Mouse (Mus musculus) CH12.LX (cell line): Measurements from ENCODE around the gene Pkn2. TPM values are rescaled to one million over a fixed set of nuclear protein-coding genes. Genes with fewer than 3 reads are reported as not detected.

Source experiments
- DNase-seq: peaks from one replicate; pipeline ENCODE4 v3.0.0-alpha.2; 2013; ENCODE audit errors: extremely low read depth
- H3K27ac ChIP-seq: 2 replicates; pipeline ENCODE4 v1.5.1; 2012; ENCODE audit warnings: low read depth, mild to moderate bottlenecking, control low read depth, moderate library complexity; ENCODE audit not compliant: insufficient read depth
- H3K27me3 ChIP-seq: replicated peaks from 2 replicates; pipeline ENCODE3; 2012; ENCODE audit warnings: inconsistent platforms
- H3K36me3 ChIP-seq, 2 experiments: replicated peaks in 1 of 2; 2 replicates each; pipeline versions ENCODE3 to v1.6.1; 2012; ENCODE audit warnings: inconsistent platforms in 1 of 2, low read length in 1 of 2, mild to moderate bottlenecking in 1 of 2, mixed read lengths in 1 of 2, moderate library complexity in 1 of 2; ENCODE audit not compliant: control insufficient read depth in 1 of 2, insufficient read depth in 1 of 2
- H3K4me1 ChIP-seq, 2 experiments: 2 replicates each; pipeline ENCODE4 v1.6.1; 2012; ENCODE audit warnings: inconsistent platforms in 1 of 2, moderate library complexity in 1 of 2; ENCODE audit not compliant: insufficient read depth in 2 of 2, control insufficient read depth in 1 of 2
- H3K4me2 ChIP-seq: 2 replicates; pipeline ENCODE4 v1.6.1; 2012; ENCODE audit warnings: low read depth, mild to moderate bottlenecking, control low read depth; ENCODE audit not compliant: poor library complexity, insufficient read depth, severe bottlenecking
- H3K4me3 ChIP-seq, 3 experiments: fragments of 150-350 bp in 1 of 3; sonication (generic) in 1 of 3; replicated peaks in 1 of 3; 2 replicates each; pipeline versions ENCODE3 to v1.5.1; 2011 to 2012; ENCODE audit warnings: low read depth in 2 of 3, low read length in 2 of 3, mild to moderate bottlenecking in 2 of 3, moderate library complexity in 2 of 3, control low read depth in 1 of 3, improper control_type of control experiment in 1 of 3, inconsistent platforms in 1 of 3, mixed read lengths in 1 of 3; ENCODE audit not compliant: poor library complexity in 1 of 3
- H3K79me2 ChIP-seq: replicated peaks from 2 replicates; pipeline ENCODE4 v1.6.1; 2012; ENCODE audit warnings: mild to moderate bottlenecking, moderate library complexity; ENCODE audit not compliant: control insufficient read depth, poor library complexity, insufficient read depth, severe bottlenecking; ENCODE audit errors: extremely low read depth
- H3K9ac ChIP-seq: 2 replicates; pipeline ENCODE4 v1.6.1; 2012; ENCODE audit warnings: low read depth, mild to moderate bottlenecking, control low read depth, moderate library complexity; ENCODE audit not compliant: insufficient read depth
- H3K9me3 ChIP-seq: replicated peaks from 2 replicates; pipeline ENCODE3; 2012; ENCODE audit warnings: low read length, inconsistent platforms, mixed read lengths
- BHLHE40 ChIP-seq: IDR thresholded peaks from 2 replicates; pipeline ENCODE4 v1.6.1; 2011; ENCODE audit warnings: mild to moderate bottlenecking, low read depth, low read length, improper control_type of control experiment
- CHD1 ChIP-seq: IDR thresholded peaks from 2 replicates; pipeline ENCODE4 v1.6.1; 2012; ENCODE audit warnings: low read depth, low read length, improper control_type of control experiment, inconsistent platforms
- CHD2 ChIP-seq: IDR thresholded peaks from 2 replicates; pipeline ENCODE4 v1.6.1; 2011; ENCODE audit warnings: low read length, improper control_type of control experiment
- CTCF ChIP-seq, 2 experiments: IDR thresholded peaks in 1 of 2; conservative IDR thresholded peaks in 1 of 2; 2 replicates each; pipeline ENCODE4 v1.5.1; 2011 to 2012; ENCODE audit warnings: low read depth in 2 of 2, low read length in 2 of 2, improper control_type of control experiment in 1 of 2, inconsistent platforms in 1 of 2, mild to moderate bottlenecking in 1 of 2, moderate library complexity in 1 of 2
- ETS1 ChIP-seq: conservative IDR thresholded peaks from 2 replicates; pipeline ENCODE4 v1.6.1; 2012; ENCODE audit warnings: low read depth, mild to moderate bottlenecking, inconsistent platforms, low read length, improper control_type of control experiment, moderate library complexity
- GABPA ChIP-seq: IDR thresholded peaks from 2 replicates; pipeline ENCODE4 v1.6.1; 2012; ENCODE audit warnings: low read depth, low read length, improper control_type of control experiment, inconsistent platforms; ENCODE audit not compliant: insufficient replicate concordance
- HCFC1 ChIP-seq: IDR thresholded peaks from 2 replicates; pipeline ENCODE4 v1.6.1; 2012; ENCODE audit warnings: low read depth, mild to moderate bottlenecking, inconsistent platforms, low read length, improper control_type of control experiment
- IRF4 ChIP-seq: IDR thresholded peaks from 2 replicates; pipeline ENCODE4 v1.6.1; 2014; ENCODE audit warnings: low read depth, mild to moderate bottlenecking, inconsistent platforms, low read length, improper control_type of control experiment
- JUN ChIP-seq: IDR thresholded peaks from 2 replicates; pipeline ENCODE4 v1.6.1; 2011; ENCODE audit warnings: low read depth, mild to moderate bottlenecking, low read length, improper control_type of control experiment, moderate library complexity; ENCODE audit not compliant: insufficient read depth
- JUND ChIP-seq: conservative IDR thresholded peaks from 2 replicates; pipeline ENCODE4 v1.6.1; 2011; ENCODE audit warnings: low read depth, low read length, improper control_type of control experiment
- MEF2A ChIP-seq: IDR thresholded peaks from 2 replicates; pipeline ENCODE4 v1.6.1; 2014; ENCODE audit warnings: low read depth, mild to moderate bottlenecking, inconsistent platforms, low read length, improper control_type of control experiment, borderline replicate concordance
- MXI1 ChIP-seq: IDR thresholded peaks from 2 replicates; pipeline ENCODE4 v1.6.1; 2011; ENCODE audit warnings: mild to moderate bottlenecking, low read depth, low read length, improper control_type of control experiment
- NELFE ChIP-seq: IDR thresholded peaks from 2 replicates; pipeline ENCODE4 v1.6.1; 2011; ENCODE audit warnings: low read depth, low read length, improper control_type of control experiment
- PAX5 ChIP-seq: IDR thresholded peaks from 2 replicates; pipeline ENCODE4 v1.6.1; 2012; ENCODE audit warnings: low read length, inconsistent platforms, mixed read lengths
- RAD21 ChIP-seq: IDR thresholded peaks from 2 replicates; pipeline ENCODE4 v1.6.1; 2011; ENCODE audit warnings: low read depth, mild to moderate bottlenecking, low read length, improper control_type of control experiment, moderate library complexity
- SMC3 ChIP-seq: IDR thresholded peaks from 2 replicates; pipeline ENCODE4 v1.6.1; 2011; ENCODE audit warnings: low read depth, low read length, improper control_type of control experiment
- TBP ChIP-seq: conservative IDR thresholded peaks from 2 replicates; pipeline ENCODE4 v1.6.1; 2011; ENCODE audit warnings: low read depth, low read length, improper control_type of control experiment
- TCF12 ChIP-seq: IDR thresholded peaks from 2 replicates; pipeline ENCODE4 v1.6.1; 2014; ENCODE audit warnings: low read depth, mild to moderate bottlenecking, inconsistent platforms, low read length, improper control_type of control experiment
- UBTF ChIP-seq: IDR thresholded peaks from 2 replicates; pipeline ENCODE4 v1.6.1; 2012; ENCODE audit warnings: low read depth, mild to moderate bottlenecking, inconsistent platforms, low read length, improper control_type of control experiment, moderate library complexity
- ZNF384 ChIP-seq: IDR thresholded peaks from 2 replicates; pipeline ENCODE4 v1.6.1; 2012; ENCODE audit warnings: low read depth, low read length, improper control_type of control experiment, inconsistent platforms
- dilution Hi-C: fragments of 300-500 bp; cut with MboI; formaldehyde crosslinking; loops from 2 replicates; pipeline ENCODE4 v1.14.3; 2020; ENCODE audit warnings: low sequenced_read_pairs; ENCODE audit not compliant: extremely low pct_unique_long_range_greater_than_20kb, extremely low pct_ligation_motif_present
- in situ Hi-C: fragments of 300-500 bp; cut with MboI; formaldehyde crosslinking; loops from 3 replicates; pipeline ENCODE4 v1.14.3; 2019; ENCODE audit warnings: low sequenced_read_pairs, low pct_ligation_motif_present, low pct_unique_long_range_greater_than_20kb, mixed read lengths
- polyA plus RNA-seq: library from polyadenylated mRNA; unstranded; fragments of >175 nt; gene quantifications from 2 replicates; pipeline ENCODE4 v1.2.1, GENCODE M21; 2012; ENCODE audit warnings: low read depth; ENCODE audit not compliant: insufficient read length
- total RNA-seq, 2 experiments: library from RNA; depleted of rRNA; stranded (reverse); fragments of 300-350 nt in 1 of 2; fragments of >200 nt in 1 of 2; gene quantifications; 2 replicates each; pipeline ENCODE4 v1.2.3; 2012 to 2014

The Pkn2 gene
- total and polyA plus RNA-seq, 3 experiments, result 39.5 to 54.3 (median 49.2) TPM

DNA sequence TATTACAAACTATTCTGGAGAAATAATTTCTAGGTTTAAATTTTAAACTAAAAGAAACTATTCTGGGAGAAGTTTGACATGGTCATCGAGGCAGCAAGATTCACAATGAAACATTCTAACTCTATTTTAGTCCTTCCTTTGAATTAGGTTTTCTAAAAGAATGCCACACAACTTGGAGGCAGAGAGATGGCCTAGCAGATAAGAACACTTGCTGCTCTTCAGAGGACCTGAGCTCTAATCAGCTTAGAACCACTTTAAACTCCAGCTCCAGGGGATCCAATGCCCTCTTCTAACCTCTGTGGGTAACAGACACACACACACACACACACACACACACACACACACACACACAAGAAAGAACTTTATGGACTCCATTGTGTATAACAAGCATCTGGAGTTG is 31.5 kb upstream of the Pkn2 start:
- no peak overlapping the region for H3K4me2 ChIP-seq
- no peak overlapping the region for H3K4me3 ChIP-seq
- H3K4me1 ChIP-seq, result 0 out of 4 replicates have a peak, but pooled peaks cover 0 to 2% of the 10 kb centered on the region in 2 experiments
- no peak for TF ChIP-seq PAX5
- TF ChIP-seq RAD21, result no peak
- TF ChIP-seq BHLHE40, result no peak
- no peak for TF ChIP-seq ETS1
- TF ChIP-seq MEF2A, result no peak
- TF ChIP-seq JUND, result no peak
- TF ChIP-seq CTCF (conservative IDR thresholded peaks at IDR 0.05 in 1 of 2, IDR thresholded peaks at IDR 0.05 in 1 of 2; ENCODE audit: low read depth in 2 of 2, low read length in 2 of 2), result no peak
- no peak for TF ChIP-seq MXI1
- no peak for TF ChIP-seq GABPA
- TF ChIP-seq CHD1, result no peak
- TF ChIP-seq HCFC1, result no peak
- no peak for TF ChIP-seq CHD2
- H3K9me3 ChIP-seq, result no peaks in the 10 kb centered on the region
- H3K27me3 ChIP-seq, result no peaks in the 10 kb centered on the region
- no peak overlapping the region for H3K9ac ChIP-seq
- no peaks in the 10 kb centered on the region for H3K36me3 ChIP-seq
- no peaks in the 10 kb centered on the region for H3K79me2 ChIP-seq
- in situ Hi-C loops (no loop called here), dilution Hi-C loops (no loop called here)
- H3K27ac ChIP-seq, result no peak overlapping the region
- DNase-seq, result no peak

DNA sequence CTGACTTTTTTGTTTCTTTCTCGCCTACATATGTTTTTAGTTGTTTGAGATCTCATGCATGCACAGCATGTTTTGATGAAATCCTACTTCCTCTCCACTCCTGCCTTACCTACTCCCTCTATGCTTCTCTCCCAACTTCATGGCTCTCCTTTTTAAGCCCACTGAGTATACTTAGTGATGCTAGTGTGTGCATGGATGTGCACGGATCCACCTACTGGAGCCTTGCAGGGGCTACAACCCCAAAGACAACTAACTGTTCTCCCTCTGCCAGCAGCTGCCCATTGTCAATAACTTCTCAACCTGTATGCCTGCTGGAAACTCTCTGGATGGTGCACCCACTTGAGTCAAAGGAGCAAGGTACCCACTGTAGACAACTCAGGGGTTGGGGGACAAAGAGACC is 17.9 kb upstream of the Pkn2 start:
- no peaks in the 10 kb centered on the region for H3K27me3 ChIP-seq
- no peak overlapping the region for H3K4me3 ChIP-seq
- H3K27ac ChIP-seq, result no peak overlapping the region

More for the DNA sequence above, 17.9 kb upstream of the Pkn2 start:
- Histone ChIP-seq H3K79me2 (no peaks in the 10 kb centered on the region), H3K36me3 (no peaks in the 10 kb centered on the region), H3K9me3 (no peaks in the 10 kb centered on the region), H3K9ac (no peak overlapping the region), H3K4me1 (peaks cover 0 to 3% of the 10 kb centered on the region in 2 experiments; a peak in 2 of 4 replicates), H3K4me2 (no peak overlapping the region)
- no peak for DNase-seq
- dilution Hi-C loops, result no loop called here
- TF ChIP-seq JUN (no peak), CTCF (conservative IDR thresholded peaks at IDR 0.05 in 1 of 2, IDR thresholded peaks at IDR 0.05 in 1 of 2; ENCODE audit: low read depth in 2 of 2, low read length in 2 of 2) (peak in 1 of 2 experiments; percentile 28; a peak in 2 of 4 replicates), GABPA (no peak), NELFE (no peak), UBTF (no peak), TBP (no peak), TCF12 (no peak), ZNF384 (no peak), HCFC1 (no peak), BHLHE40 (no peak), RAD21 (peak; percentile 9), MEF2A (no peak), SMC3 (peak; percentile 15; the same call in 1 of the 2 replicates), IRF4 (no peak)
- in situ Hi-C loops, result no loop called here
